In genomic region chr13:9576686-9577085, GRCm38 (mm10) we compare ENCODE assay signal across 21 mouse cellular contexts.
DNase-seq lines count a peak whose midpoint lies in the region; ATAC-seq and TF ChIP-seq lines count a peak whose summit lies in the region.
"Had no signal": no experiment of that assay in that cellular context is flagged by ENCODE, and none has a peak within 500 bp of the region (broad histone marks: within the 10 kb centered on the region; RNA-seq: fewer than 3 reads in every experiment).

No protein-coding gene starts in this region.

- DNase-seq in adrenal gland, adult 8-10 months, result peak; percentile 57
- no peak for DNase-seq in adrenal gland, postnatal 4 days (ENCODE audit: low spot score in 2 of 2)
- peak; percentile 52 for DNase-seq in adipocyte (ENCODE audit: low spot score)
- DNase-seq in adrenal gland, postnatal 10 days, result peak; percentile 35
- peak; percentile 7 for DNase-seq in adrenal gland, postnatal 25 days
- no peak for DNase-seq in kidney, adult 2 months
- no peak for DNase-seq in embryo, embryonic 10 days (ENCODE audit: low spot score)
- DNase-seq: cerebellum, adult 11 months; cerebellum, adult 18-20 months; cerebellum, adult 8-10 months; cerebellum, adult 9-11 months; cerebellum, postnatal 14 days; cerebellum, postnatal 36 days; gastrocnemius, adult 2 months had no signal

- H3K4me3 ChIP-seq in kidney, adult 2 months (ENCODE audit: insufficient read depth, low read depth, low read length), result no peak overlapping the region
- H3K4me3 ChIP-seq in midbrain, embryonic 16.5 days (ENCODE audit: low read depth, low read length), result no peak overlapping the region
- H3K4me3 ChIP-seq: embryonic facial prominence, embryonic 13.5 days; embryonic facial prominence, embryonic 15.5 days; forebrain, embryonic 10.5 days; forebrain, embryonic 12.5 days; gastrocnemius, adult 2 months had no signal

- 86% methylated on average over 4 of the region's 4 CpGs for WGBS in kidney, adult 2 months
- 83% methylated on average over 4 of the region's 4 CpGs for WGBS in midbrain, embryonic 16.5 days

- H3K4me2 ChIP-seq in midbrain, embryonic 16.5 days (ENCODE audit: low read length), result no peak overlapping the region
- H3K4me2 ChIP-seq: embryonic facial prominence, embryonic 13.5 days; embryonic facial prominence, embryonic 15.5 days; forebrain, embryonic 12.5 days had no signal

- no peaks in the 10 kb centered on the region for H3K9me3 ChIP-seq in midbrain, embryonic 16.5 days (replicated peaks; ENCODE audit: control insufficient read depth, low read length, poor library complexity, severe bottlenecking)
- H3K9me3 ChIP-seq: embryonic facial prominence, embryonic 13.5 days; embryonic facial prominence, embryonic 15.5 days; forebrain, embryonic 10.5 days; forebrain, embryonic 12.5 days had no signal

- no peak for TF ChIP-seq CTCF in kidney, adult 2 months (conservative IDR thresholded peaks at IDR 0.05; ENCODE audit: insufficient read depth, insufficient read length, low read depth, low read length)

- no peaks in the 10 kb centered on the region for H3K27me3 ChIP-seq in kidney, adult 2 months (replicated peaks; ENCODE audit: control insufficient read depth, insufficient read depth, low read length)
- H3K27me3 ChIP-seq in midbrain, embryonic 16.5 days (ENCODE audit: control insufficient read depth, insufficient read depth, low read depth, low read length), result no peaks in the 10 kb centered on the region
- H3K27me3 ChIP-seq: embryonic facial prominence, embryonic 13.5 days; embryonic facial prominence, embryonic 15.5 days; forebrain, embryonic 12.5 days had no signal

- TF ChIP-seq POLR2A in kidney, adult 2 months (IDR thresholded peaks at IDR 0.05; ENCODE audit: low read depth, low read length), result no peak

- H3K9ac ChIP-seq in midbrain, embryonic 16.5 days (ENCODE audit: low read depth, low read length), result no peak overlapping the region
- H3K9ac ChIP-seq: embryonic facial prominence, embryonic 13.5 days; embryonic facial prominence, embryonic 15.5 days; forebrain, embryonic 12.5 days had no signal

- no peak overlapping the region for H3K27ac ChIP-seq in kidney, adult 2 months (ENCODE audit: insufficient read depth, low read depth, low read length)
- H3K27ac ChIP-seq in midbrain, embryonic 16.5 days (ENCODE audit: low read length), result no peak overlapping the region
- H3K27ac ChIP-seq: embryonic facial prominence, embryonic 13.5 days; embryonic facial prominence, embryonic 15.5 days; forebrain, embryonic 10.5 days; forebrain, embryonic 12.5 days; gastrocnemius, adult 2 months had no signal

- ATAC-seq in midbrain, embryonic 16.5 days, result no peak
- ATAC-seq: forebrain, embryonic 14.5 days; forebrain, embryonic 16.5 days had no signal

- H3K36me3 ChIP-seq in kidney, adult 2 months (ENCODE audit: control insufficient read depth, insufficient read depth, low read length), result peaks cover 3% of the 10 kb centered on the region; the same call in 1 of the 2 replicates
- H3K36me3 ChIP-seq in midbrain, embryonic 16.5 days (ENCODE audit: control insufficient read depth, insufficient read depth, low read length), result 0 out of 2 replicates have a peak, but pooled peaks cover 8% of the 10 kb centered on the region

- H3K4me1 ChIP-seq in kidney, adult 2 months (ENCODE audit: control insufficient read depth, insufficient read depth, low read length), result no peaks in the 10 kb centered on the region
- H3K4me1 ChIP-seq in midbrain, embryonic 16.5 days (ENCODE audit: control insufficient read depth, insufficient read depth, low read length), result no peaks in the 10 kb centered on the region
- H3K4me1 ChIP-seq: embryonic facial prominence, embryonic 13.5 days; embryonic facial prominence, embryonic 15.5 days; forebrain, embryonic 10.5 days; forebrain, embryonic 12.5 days had no signal

Comparison
In these comparisons a context has a peak if more than half of its experiments do, and no peak if none do; other contexts are left out.
1. DNase-seq: peak in adrenal gland, adult 8-10 months (single experiment), adipocyte (single experiment), adrenal gland, postnatal 10 days (single experiment) and adrenal gland, postnatal 25 days (single experiment); none in adrenal gland, postnatal 4 days (0 of 2), kidney, adult 2 months (single experiment) and embryo, embryonic 10 days (single experiment).